Mouse (Mus musculus): ENCODE measurements at regions not wholly inside any gene's neighbourhood (a gene's known extent, or its start where the extent isn't known, plus 50 kb on each side); places are given as distances from the start of the nearest gene placed in this dataset.

DNA sequence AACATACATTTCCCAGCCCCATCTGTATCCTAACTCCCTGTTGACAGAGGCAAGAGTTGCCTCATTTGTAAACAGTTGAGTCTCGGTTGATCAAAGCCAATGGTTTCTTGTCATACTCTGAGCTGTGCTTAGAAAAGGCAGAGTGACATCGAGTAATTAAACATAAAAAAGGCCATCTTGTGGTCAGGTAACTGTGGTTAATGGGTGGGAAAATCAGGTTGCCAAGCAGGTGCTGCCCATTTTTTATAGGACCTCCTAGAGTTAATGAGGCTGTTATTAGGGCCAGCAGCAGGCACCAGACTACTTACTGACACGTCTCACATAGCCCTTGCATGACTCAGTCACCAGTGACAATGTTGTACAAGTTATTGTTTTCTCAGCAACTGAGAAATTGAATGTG lies 130.7 kb upstream of the Cxxc4 start:
- DNase-seq (ENCODE audit: low spot score): no peak

DNA sequence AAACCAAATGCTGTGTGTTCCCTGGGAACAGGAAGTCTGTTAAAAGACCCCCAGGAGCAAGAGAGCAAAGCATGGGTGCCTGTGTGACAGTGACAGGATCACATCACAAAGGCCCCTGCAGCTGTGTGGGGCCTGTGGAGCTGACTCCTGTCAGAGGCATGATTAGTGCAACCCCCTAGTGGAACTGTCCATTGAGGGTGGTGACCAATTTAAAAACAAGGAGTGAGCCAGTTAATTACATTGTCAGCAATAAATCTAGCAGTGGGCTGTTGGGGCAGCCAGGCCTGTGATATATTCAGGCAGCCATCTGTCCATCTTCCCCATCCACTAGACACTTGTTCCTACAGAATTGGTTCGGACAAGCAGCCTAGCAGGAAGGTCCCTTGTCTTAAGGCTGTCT lies 121.8 kb upstream of the Cxxc4 start:
- no peak for DNase-seq (ENCODE audit: low spot score)

GRCm38 (mm10) chr3:134115007-134115406 lies 121.3 kb upstream of the Cxxc4 start:
- DNase-seq (ENCODE audit: low spot score): no peak

DNA sequence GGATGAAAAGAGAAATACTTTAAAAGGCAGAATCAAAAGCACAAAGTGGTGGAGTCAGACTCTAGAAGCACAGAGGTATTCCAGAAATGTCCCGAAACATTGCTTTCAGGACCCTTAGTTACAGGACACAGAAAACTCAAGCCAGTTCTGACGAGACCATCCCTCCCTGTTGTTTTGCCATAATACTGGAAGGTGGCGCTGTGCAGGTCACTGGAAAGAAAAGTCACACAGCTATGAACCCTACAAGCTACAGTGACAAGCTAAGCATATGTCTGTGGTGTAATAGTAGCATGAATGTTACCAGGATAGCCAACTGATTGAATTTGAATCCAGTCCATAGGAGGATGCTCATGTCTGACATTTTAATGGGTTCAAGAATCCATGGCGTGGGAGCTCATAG lies 117.4 kb upstream of the Cxxc4 start:
- no peak for DNase-seq (ENCODE audit: low spot score)

DNA sequence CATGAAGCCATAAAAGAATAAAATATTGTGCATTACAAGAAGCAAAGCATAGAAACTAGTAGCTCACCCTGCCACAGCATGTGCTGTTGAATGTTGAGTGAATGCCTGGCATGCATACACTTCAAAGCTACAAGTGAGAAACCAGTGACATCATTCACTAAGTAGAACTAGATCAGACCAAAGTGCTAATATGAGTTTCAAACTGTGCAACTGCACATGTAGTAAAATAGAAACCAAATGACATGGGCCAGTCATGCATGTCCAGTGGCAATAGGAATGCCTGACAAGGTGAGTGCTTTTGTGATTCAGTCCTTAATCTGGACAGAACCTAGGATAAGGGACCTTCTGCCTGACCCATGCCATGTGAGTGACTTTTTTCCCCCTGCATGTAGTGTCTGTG lies 111.3 kb upstream of the Cxxc4 start:
- DNase-seq (ENCODE audit: low spot score): no peak

DNA sequence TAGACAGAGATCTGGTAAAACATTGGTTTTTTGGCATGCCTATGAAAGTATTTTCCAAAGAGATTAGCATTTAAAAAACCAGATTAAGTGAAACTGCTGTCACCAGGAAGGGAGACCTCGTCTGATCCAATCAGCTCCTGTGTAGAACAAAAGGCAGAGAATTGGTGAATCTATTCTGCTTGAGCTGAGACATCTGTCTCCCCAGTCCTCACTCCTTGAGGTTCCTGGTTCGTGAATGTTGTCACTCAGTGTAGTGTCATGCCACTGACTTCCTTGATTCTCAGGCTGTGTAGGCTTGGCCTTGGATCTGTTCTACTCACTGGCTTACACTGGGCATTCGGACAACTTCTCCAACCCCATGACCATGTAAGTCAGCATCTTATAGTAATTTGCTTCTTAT lies 105.9 kb upstream of the Cxxc4 start:
- DNase-seq (ENCODE audit: low spot score): no peak

DNA sequence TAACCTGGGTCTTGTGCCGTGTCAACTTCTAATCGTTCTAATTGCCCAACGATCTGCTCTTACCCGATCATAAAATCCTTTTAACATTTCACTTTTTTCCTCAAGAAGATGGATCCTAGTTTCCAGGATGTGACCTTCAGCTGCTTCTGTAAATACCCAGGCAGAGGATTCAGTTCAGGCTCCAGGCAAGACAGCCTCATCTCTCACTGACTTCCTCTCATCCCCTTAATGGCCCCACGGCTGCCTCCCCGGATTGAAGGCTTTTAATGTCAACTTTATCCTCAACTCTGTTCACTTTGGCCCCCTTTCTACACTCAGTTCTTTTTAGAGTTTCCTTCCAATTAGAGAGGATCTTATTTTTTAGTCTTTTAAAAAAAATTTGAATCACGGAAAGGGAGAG lies 91.0 kb upstream of the Cxxc4 start:
- no peak for DNase-seq (ENCODE audit: low spot score)

- DNase-seq (ENCODE audit: low spot score): no peak
These were observed 90.3 kb upstream of the Cxxc4 start for GRCm38 (mm10) chr3:134145935-134146334.

DNA sequence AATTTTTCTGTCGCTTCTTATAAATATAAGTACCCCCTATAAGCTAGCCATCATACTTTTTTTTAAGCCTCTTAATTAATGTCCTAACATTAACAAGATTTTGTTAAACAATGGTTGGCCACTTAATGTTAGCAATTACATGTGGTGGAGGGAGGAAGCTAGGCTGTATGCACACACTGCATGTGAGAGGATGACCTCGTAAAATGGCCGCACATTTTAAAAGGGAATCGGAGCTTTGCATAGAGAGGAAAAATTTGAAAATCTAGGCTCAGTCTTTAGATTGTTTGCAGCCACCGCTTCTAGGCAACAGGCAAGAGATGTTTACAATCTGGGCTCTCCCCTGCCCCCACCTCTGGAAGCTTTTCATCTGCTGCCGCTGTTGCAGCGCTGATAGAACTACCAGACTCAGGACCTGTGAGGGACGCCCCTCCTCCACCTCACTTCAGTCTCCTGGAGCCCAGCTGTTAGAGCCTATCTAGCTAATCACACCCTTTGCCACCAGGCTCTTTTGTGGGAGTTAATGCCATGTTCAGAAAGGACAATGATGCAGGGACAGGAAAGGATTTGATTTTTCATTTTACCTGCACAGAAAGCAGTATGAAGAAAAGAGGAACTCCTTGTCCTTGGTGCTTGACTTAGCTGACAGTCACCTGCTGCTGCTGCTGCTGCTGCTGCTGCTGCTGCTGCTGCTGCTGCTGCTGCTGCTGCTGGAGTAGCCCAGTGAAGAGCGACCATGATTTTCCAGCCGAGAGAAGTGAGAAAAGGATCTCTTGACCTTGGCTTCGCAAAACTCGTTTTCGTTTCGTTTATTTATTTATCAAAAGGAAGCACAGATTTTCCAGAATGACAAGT lies 89.7 kb upstream of the Cxxc4 start:
- no peak for DNase-seq (ENCODE audit: low spot score)

- no peak for DNase-seq (ENCODE audit: low spot score)
These were observed 74.0 kb upstream of the Cxxc4 start for GRCm38 (mm10) chr3:134162288-134162687.

DNA sequence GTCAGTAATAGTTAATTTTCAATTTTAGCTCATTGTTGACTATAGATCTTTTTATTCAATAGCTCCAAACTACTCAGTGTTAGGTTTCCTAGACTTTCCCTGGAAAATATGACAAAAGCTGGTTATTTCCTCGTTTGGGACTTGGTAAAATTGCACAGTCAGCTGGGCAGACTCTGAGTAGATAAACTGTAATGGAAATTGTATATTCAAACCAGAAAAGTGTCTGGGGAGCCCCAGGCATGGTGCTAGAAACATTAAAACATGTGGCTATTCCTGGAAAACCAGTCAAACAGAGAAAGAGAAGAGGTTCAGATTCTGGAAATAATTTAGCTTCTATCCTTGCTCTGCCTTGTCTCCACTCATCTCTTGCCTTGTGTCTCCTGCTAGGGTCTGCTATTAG lies 66.4 kb upstream of the Cxxc4 start:
- DNase-seq (ENCODE audit: low spot score): no peak

DNA sequence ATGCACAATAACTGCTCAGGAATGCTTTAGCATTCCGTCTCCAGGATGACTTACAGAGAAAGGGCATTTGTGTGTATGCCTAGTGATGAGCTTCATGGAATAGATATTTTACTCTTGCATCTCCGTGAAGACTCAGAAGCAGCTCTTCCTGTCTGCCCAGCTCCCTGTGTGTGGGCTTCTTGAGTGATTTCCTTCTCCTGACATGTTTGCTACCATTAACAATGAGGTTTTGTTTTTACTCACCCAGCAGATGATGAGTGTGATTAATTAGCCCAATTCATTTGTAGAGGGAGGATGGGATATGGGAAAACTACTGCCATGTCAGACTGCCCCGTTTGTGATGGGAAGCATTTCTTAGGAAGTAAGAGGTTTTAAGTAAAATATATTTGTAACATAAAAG lies 63.9 kb upstream of the Cxxc4 start:
- DNase-seq (ENCODE audit: low spot score): no peak

DNA sequence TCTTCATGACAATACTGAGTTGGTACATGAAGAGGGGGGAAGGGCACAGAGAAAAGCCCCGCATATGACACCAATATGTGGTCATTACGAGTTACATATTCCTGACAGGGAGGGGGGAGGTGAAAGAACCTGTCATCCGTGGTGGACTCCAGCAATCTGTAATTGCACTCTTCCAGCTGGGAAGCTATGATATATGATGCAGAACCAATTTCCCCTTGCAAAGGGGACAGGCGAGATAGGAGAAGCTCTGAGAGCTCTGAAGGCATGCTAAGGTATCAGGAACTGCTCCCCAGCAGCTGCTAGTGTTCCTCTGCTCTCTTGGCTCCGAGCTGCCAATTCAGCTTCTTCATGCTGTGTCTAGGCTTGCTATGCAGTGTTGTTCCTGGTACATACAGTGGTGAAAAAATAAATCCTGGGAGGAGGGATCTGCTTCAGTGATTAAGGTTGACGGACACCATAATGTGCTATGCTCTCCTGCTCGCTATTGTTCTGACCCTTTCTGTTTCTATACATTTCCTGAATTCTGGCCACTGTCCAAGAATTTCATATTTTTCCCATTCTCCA lies 57.7 kb upstream of the Cxxc4 start:
- no peak for DNase-seq (ENCODE audit: low spot score)

DNA sequence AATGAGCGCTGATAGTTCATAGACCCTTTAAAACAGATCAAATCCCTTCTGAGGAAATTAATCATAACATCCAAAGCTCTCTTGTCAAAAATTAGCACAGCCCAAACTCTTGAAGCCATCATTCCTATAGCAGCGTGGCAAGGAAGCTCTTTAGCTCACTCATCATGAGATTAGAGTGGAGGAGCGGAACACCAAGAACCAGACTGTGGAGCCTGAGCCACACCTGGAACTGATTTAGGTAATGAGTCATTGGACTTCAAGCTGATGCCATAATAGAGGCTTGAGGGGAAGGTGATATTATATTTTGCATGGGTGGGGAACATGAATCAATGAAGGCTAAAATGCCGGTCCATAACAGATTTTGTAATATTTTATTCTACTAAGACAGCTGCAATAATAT lies 52.2 kb upstream of the Cxxc4 start:
- DNase-seq (ENCODE audit: low spot score): no peak

Data from lung, postnatal 25 days (tissue).